Mouse (Mus musculus): Measurements from ENCODE around the gene Ormdl3.

GRCm38 (mm10) chr11:98602090-98602690 lies 15.0 kb upstream of the Ormdl3 start:
- TF ChIP-seq ZNF384 (IDR thresholded peaks at IDR 0.05; ENCODE audit: low read depth, low read length): 0 out of 2 replicates have a peak, but pooled peaks have one; percentile 44
- TF ChIP-seq MAFK (IDR thresholded peaks at IDR 0.05; ENCODE audit: insufficient read depth, low read depth, low read length): no peak
- no peak for TF ChIP-seq HCFC1 (IDR thresholded peaks at IDR 0.05; ENCODE audit: borderline replicate concordance, insufficient read depth, low read length)
- TF ChIP-seq ZC3H11A (IDR thresholded peaks at IDR 0.05; ENCODE audit: borderline replicate concordance, low read depth, low read length): no peak

Data from ES-E14 (cell line).